Mouse (Mus musculus): ENCODE data around the gene Morn5. TPM values are rescaled to one million over a fixed set of nuclear protein-coding genes. Genes with fewer than 3 reads are reported as not detected.
A peak's percentile ranks its signal among the peaks of the same experiment; 100 is the strongest.

Gene Morn5
- 0.54 and 1.5 TPM in 2 replicates for polyA plus RNA-seq (2014; fragmentation: Nextera tagmentation; extraction: Ambion mirVana)

DNA sequence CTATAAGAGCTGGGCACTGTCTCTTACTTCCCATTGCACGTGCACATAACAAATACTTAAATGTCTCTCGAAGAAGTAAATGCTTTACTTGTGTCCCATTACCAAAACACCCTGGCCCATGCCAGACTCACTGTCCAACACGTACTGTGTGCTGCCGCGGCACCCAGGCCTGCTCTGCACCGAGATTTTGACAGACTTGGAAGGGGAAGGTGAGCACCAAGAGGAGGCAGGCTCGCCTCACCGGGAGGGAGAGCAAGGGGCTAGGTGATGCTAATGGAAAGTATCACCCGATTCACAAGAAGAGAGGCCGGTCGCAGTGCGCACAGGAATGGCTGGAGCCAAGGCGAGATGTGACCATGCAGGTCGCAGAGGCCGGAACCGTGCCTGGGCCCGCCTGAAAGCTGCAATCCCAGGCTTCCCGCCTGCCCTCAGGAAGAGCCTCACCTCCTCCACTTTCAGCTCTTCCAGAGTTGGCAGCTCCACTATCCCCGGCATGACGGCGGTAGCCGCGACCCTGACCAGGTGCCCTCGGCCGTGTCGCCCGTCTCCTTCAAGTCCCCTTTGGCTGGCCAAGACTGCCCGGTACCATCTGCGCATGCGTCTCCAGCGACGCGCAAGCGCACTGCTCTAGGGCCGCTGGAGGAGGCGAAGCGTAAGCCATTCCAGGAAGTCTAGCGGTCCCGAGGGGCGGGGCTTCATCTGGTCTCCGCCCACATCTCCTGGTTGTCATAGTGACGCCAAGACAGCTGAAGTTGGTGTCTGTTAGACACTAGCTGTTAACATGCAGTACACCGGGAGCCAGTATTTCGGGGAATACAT lies at the start of gene Morn5, which contains the start of gene Ndufa8:
Gene Morn5, plus strand, starts transcription at position 711 of the 819 bp plus-strand sequence.
Gene Ndufa8, minus strand, starts transcription at position 659 of the 819 bp plus-strand sequence.
- Histone ChIP-seq H3K4me1 (ENCODE audit: control insufficient read depth, insufficient read depth, low read length) (peaks cover 12% of the 10 kb centered on the region), H3K4me3 (replicated peaks; ENCODE audit: low read depth, low read length) (peak within 1 kb of the TSS; percentile 85), H3K27me3 (ENCODE audit: control insufficient read depth, insufficient read depth, low read length) (no peaks in the 10 kb centered on the region), H3K36me3 (ENCODE audit: control insufficient read depth, insufficient read depth, low read length) (peaks cover 3% of the 10 kb centered on the region; the same call in 1 of the 2 replicates), H3K4me2 (ENCODE audit: low read length) (peak within 1 kb of the TSS; percentile 78), H3K27ac (replicated peaks; ENCODE audit: low read depth, low read length) (peak within 1 kb of the TSS; percentile 68), H3K9me3 (ENCODE audit: control insufficient read depth, low read length) (no peaks in the 10 kb centered on the region), H3K9ac (replicated peaks; ENCODE audit: low read length) (peak within 1 kb of the TSS; percentile 92)
- under 1% methylated on average over 44 of the region's 44 CpGs for WGBS
- peak; percentile 97 for ATAC-seq (ENCODE audit: low FRiP score, low TSS enrichment)
- peak; percentile 99 for DNase-seq

DNA sequence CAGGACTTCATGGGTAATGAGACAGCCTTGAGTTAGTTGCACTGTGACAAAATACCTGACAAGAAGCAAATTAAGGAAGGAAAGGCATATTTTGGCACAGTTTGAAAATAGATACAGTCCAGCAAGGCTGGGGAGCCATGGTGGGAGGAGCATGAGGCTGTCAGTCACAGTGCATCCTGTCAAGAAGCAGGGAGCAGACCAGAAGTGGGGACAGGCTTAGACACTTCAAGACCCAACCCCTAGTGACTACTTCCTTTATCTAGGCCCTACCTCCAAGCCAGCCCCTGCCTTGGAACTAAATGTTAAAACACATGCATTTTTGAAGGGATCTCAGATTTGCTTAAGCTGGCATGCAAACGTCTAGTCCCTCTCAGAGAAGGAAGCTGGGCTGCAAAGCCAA lies 48.9 kb upstream of the Morn5 start:
- DNase-seq (no peak), ATAC-seq (ENCODE audit: low FRiP score, low TSS enrichment) (no peak)
- H3K36me3 ChIP-seq (ENCODE audit: control insufficient read depth, insufficient read depth, low read length): no peaks in the 10 kb centered on the region
- no peaks in the 10 kb centered on the region for H3K9me3 ChIP-seq (ENCODE audit: control insufficient read depth, low read length)
- no peaks in the 10 kb centered on the region for H3K27me3 ChIP-seq (ENCODE audit: control insufficient read depth, insufficient read depth, low read length)
- WGBS: 51% methylated on average over 1 of the region's 1 CpGs
- no peak overlapping the region for H3K4me2 ChIP-seq (ENCODE audit: low read length)
- no peaks in the 10 kb centered on the region for H3K4me1 ChIP-seq (ENCODE audit: control insufficient read depth, insufficient read depth, low read length)
- no peak overlapping the region for H3K9ac ChIP-seq (replicated peaks; ENCODE audit: low read length)
- no peak overlapping the region for H3K27ac ChIP-seq (replicated peaks; ENCODE audit: low read depth, low read length)
- H3K4me3 ChIP-seq (replicated peaks; ENCODE audit: low read depth, low read length): no peak overlapping the region

DNA sequence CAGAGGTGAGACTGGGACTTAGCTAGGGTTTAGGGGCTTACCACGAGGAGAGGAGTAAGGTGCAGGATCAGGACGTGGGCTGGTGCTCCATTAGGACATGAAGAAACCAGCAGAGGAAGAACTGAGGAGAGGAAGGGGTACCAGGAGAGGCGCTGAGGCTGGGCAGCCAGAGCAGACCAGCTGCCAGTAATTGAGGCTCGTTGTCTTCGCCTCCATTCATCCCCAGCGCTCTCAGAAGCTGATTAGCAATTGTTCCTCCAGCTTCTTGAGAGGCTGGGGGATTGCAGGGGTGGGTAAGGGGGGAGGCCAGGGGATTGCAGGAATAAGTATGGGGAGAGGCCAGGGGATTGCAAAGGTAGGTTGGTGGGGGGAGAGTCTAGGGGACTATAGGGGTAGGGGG lies 47.1 kb upstream of the Morn5 start:
- no peaks in the 10 kb centered on the region for H3K9me3 ChIP-seq (ENCODE audit: control insufficient read depth, low read length)
- DNase-seq (no peak), ATAC-seq (ENCODE audit: low FRiP score, low TSS enrichment) (no peak)
- no peaks in the 10 kb centered on the region for H3K4me1 ChIP-seq (ENCODE audit: control insufficient read depth, insufficient read depth, low read length)
- no peak overlapping the region for H3K27ac ChIP-seq (replicated peaks; ENCODE audit: low read depth, low read length)
- H3K4me3 ChIP-seq (replicated peaks; ENCODE audit: low read depth, low read length): no peak overlapping the region
- H3K27me3 ChIP-seq (ENCODE audit: control insufficient read depth, insufficient read depth, low read length): no peaks in the 10 kb centered on the region
- H3K36me3 ChIP-seq (ENCODE audit: control insufficient read depth, insufficient read depth, low read length): no peaks in the 10 kb centered on the region
- H3K9ac ChIP-seq (replicated peaks; ENCODE audit: low read length): no peak overlapping the region
- 39% methylated on average over 6 of the region's 6 CpGs for WGBS
- no peak overlapping the region for H3K4me2 ChIP-seq (ENCODE audit: low read length)

DNA sequence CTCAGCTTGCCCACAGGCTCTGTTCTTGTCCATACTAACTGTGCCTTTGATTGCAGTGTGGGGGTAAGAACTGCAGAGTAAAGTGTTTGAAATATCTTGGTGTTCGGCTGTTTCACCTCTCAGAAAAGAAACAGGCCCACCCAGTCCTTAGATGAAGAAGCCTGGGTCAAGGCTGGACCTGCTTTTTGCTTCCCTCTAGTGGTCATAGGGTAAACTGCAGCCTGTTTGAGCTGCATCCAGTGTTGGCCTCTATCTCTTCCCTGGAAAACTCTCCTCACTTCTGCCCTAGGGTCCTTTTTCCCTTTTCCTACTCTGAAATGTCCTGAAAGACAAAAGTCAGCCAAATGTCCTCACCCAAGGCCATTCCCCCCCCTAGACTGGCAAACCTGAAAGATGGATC lies 41.2 kb upstream of the Morn5 start:
- ATAC-seq (ENCODE audit: low FRiP score, low TSS enrichment) (no peak), DNase-seq (peak; percentile 83)
- H3K4me2 ChIP-seq (ENCODE audit: low read length): no peak overlapping the region
- 0 out of 2 replicates have a peak, but pooled peaks cover 5% of the 10 kb centered on the region for H3K4me1 ChIP-seq (ENCODE audit: control insufficient read depth, insufficient read depth, low read length)
- H3K4me3 ChIP-seq (replicated peaks; ENCODE audit: low read depth, low read length): no peak overlapping the region
- no peak overlapping the region for H3K27ac ChIP-seq (replicated peaks; ENCODE audit: low read depth, low read length)
- 32% methylated on average over 1 of the region's 1 CpGs for WGBS
- peaks cover 7% of the 10 kb centered on the region; the same call in 1 of the 2 replicates for H3K27me3 ChIP-seq (ENCODE audit: control insufficient read depth, insufficient read depth, low read length)
- no peaks in the 10 kb centered on the region for H3K9me3 ChIP-seq (ENCODE audit: control insufficient read depth, low read length)
- no peaks in the 10 kb centered on the region for H3K36me3 ChIP-seq (ENCODE audit: control insufficient read depth, insufficient read depth, low read length)
- H3K9ac ChIP-seq (replicated peaks; ENCODE audit: low read length): no peak overlapping the region

DNA sequence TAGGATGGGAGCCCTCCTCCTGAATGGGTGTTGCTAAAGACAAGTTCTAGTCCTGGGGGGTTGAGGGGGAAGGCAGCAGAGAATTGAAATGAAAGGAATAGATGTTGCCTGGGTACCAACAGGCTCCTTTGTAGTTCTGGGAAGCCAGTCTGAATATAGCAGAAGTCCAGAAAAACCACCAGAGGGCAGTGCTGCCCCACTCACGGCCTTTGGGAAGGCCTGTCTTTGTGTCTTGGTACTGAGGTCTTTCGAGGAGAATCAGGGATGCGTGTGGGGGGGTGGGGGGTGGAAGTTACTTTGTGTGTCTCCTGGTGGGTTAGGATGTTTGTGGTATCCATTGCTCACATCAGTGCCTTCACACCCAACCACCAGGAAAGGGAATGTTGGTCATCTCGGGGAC lies 39.9 kb upstream of the Morn5 start:
- WGBS: 23% methylated on average over 4 of the region's 4 CpGs
- H3K36me3 ChIP-seq (ENCODE audit: control insufficient read depth, insufficient read depth, low read length): no peaks in the 10 kb centered on the region
- H3K9me3 ChIP-seq (ENCODE audit: control insufficient read depth, low read length): no peaks in the 10 kb centered on the region
- no peak overlapping the region for H3K27ac ChIP-seq (replicated peaks; ENCODE audit: low read depth, low read length)
- peaks cover 7% of the 10 kb centered on the region; the same call in 1 of the 2 replicates for H3K27me3 ChIP-seq (ENCODE audit: control insufficient read depth, insufficient read depth, low read length)
- ATAC-seq (ENCODE audit: low FRiP score, low TSS enrichment) (peak; percentile 49; the same call in 1 of the 2 replicates), DNase-seq (peak; percentile 92)
- 0 out of 2 replicates have a peak, but pooled peaks cover 5% of the 10 kb centered on the region for H3K4me1 ChIP-seq (ENCODE audit: control insufficient read depth, insufficient read depth, low read length)
- H3K4me3 ChIP-seq (replicated peaks; ENCODE audit: low read depth, low read length): no peak overlapping the region
- H3K9ac ChIP-seq (replicated peaks; ENCODE audit: low read length): no peak overlapping the region
- H3K4me2 ChIP-seq (ENCODE audit: low read length): no peak overlapping the region

DNA sequence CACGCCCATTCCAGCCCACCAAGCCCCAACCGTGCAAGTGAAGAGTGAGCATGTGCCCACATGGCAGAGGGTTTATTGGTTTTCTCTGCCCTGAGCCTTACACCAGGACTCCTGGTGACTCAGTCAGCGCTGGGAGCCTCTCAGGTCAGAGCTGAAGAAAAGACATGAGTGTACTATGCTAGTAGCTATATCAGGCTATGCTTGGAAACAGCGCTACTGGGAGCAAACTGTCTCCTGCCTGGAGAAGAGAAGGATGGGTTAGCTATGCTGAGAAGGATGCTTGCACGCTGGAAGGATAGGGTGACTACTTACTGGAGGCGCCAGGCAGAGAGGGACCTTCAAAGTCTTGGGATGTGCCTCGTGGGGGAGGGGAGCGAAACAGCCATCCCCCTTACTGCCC lies 38.7 kb upstream of the Morn5 start:
- no peak overlapping the region for H3K4me3 ChIP-seq (replicated peaks; ENCODE audit: low read depth, low read length)
- no peak overlapping the region for H3K27ac ChIP-seq (replicated peaks; ENCODE audit: low read depth, low read length)
- ATAC-seq (ENCODE audit: low FRiP score, low TSS enrichment): no peak

DNA sequence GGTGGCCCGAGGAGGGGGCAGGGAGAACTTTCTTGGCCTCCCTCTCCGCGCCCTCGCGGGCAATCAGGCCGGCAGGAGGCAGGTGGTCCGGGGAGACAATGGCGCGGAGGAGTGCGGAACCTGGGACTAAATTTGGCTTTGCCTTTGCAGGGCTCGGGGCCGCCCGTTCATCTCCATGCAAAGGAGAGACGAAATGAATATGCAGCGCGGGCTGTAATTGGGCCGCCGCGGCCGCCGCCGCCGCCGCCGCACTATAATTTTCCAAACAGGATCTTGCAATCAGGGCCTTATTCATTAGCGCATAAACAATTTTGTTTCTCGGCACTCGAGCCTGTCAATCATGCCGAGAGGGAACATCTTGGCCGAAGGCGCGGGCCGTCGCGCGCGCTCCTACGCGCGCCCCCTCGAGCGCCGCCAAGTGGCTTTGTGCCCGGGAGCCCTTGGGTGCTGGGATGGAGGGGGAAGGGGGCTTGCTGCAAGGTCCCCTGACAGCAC lies 37.9 kb upstream of the Morn5 start:
- peak overlapping the region; percentile 71 for H3K4me2 ChIP-seq (ENCODE audit: low read length)
- WGBS: under 1% methylated on average over 44 of the region's 44 CpGs
- peak overlapping the region; percentile 51 for H3K9ac ChIP-seq (replicated peaks; ENCODE audit: low read length)
- H3K36me3 ChIP-seq (ENCODE audit: control insufficient read depth, insufficient read depth, low read length): no peaks in the 10 kb centered on the region
- 0 out of 2 replicates have a peak, but pooled peaks cover 5% of the 10 kb centered on the region for H3K4me1 ChIP-seq (ENCODE audit: control insufficient read depth, insufficient read depth, low read length)
- DNase-seq (peak; percentile 71), ATAC-seq (ENCODE audit: low FRiP score, low TSS enrichment) (0 out of 2 replicates have a peak, but pooled peaks have one; percentile 1)
- peaks cover 7% of the 10 kb centered on the region; the same call in 1 of the 2 replicates for H3K27me3 ChIP-seq (ENCODE audit: control insufficient read depth, insufficient read depth, low read length)
- H3K4me3 ChIP-seq (replicated peaks; ENCODE audit: low read depth, low read length): peak overlapping the region; percentile 38
- no peak overlapping the region for H3K27ac ChIP-seq (replicated peaks; ENCODE audit: low read depth, low read length)
- no peaks in the 10 kb centered on the region for H3K9me3 ChIP-seq (ENCODE audit: control insufficient read depth, low read length)

More for the DNA sequence above, 38.7 kb upstream of the Morn5 start:
- Histone ChIP-seq H3K36me3 (ENCODE audit: control insufficient read depth, insufficient read depth, low read length) (no peaks in the 10 kb centered on the region), H3K9ac (replicated peaks; ENCODE audit: low read length) (no peak overlapping the region), H3K27me3 (ENCODE audit: control insufficient read depth, insufficient read depth, low read length) (peaks cover 7% of the 10 kb centered on the region; the same call in 1 of the 2 replicates), H3K4me2 (ENCODE audit: low read length) (peak overlapping the region; percentile 71; the same call in 1 of the 2 replicates), H3K4me1 (ENCODE audit: control insufficient read depth, insufficient read depth, low read length) (0 out of 2 replicates have a peak, but pooled peaks cover 5% of the 10 kb centered on the region), H3K9me3 (ENCODE audit: control insufficient read depth, low read length) (no peaks in the 10 kb centered on the region)
- peak; percentile 13 for DNase-seq
- WGBS: 47% methylated on average over 8 of the region's 8 CpGs

DNA sequence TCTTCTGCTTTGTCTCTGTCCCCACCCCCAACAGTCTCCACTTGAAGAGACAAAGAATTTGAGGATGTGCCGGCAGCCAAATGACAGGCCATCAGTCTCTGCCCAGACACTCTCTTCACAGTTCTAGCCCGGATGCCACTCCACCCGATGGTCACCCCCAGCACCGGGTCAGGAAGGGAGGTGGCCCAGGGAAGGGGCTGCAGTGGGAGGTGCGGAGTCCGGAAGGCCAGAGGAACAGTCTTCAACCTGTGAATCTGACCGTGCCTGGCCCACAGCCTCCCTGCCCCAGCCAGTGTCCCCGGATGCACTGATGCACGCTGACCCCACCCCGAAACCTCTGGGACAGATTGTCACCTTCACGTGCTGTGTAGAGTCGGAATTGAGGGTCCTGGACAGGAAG lies 36.2 kb upstream of the Morn5 start:
- Histone ChIP-seq H3K9ac (replicated peaks; ENCODE audit: low read length) (no peak overlapping the region), H3K4me1 (ENCODE audit: control insufficient read depth, insufficient read depth, low read length) (0 out of 2 replicates have a peak, but pooled peaks cover 5% of the 10 kb centered on the region), H3K4me2 (ENCODE audit: low read length) (no peak overlapping the region), H3K36me3 (ENCODE audit: control insufficient read depth, insufficient read depth, low read length) (no peaks in the 10 kb centered on the region), H3K27me3 (ENCODE audit: control insufficient read depth, insufficient read depth, low read length) (peaks cover 7% of the 10 kb centered on the region; the same call in 1 of the 2 replicates), H3K27ac (replicated peaks; ENCODE audit: low read depth, low read length) (no peak overlapping the region), H3K4me3 (replicated peaks; ENCODE audit: low read depth, low read length) (no peak overlapping the region), H3K9me3 (ENCODE audit: control insufficient read depth, low read length) (no peaks in the 10 kb centered on the region)
- no peak for ATAC-seq (ENCODE audit: low FRiP score, low TSS enrichment)
- 68% methylated on average over 12 of the region's 12 CpGs for WGBS
- no peak for DNase-seq

All from midbrain, embryonic 14.5 days (tissue).